Mouse (Mus musculus) heart, postnatal 4 days (tissue): ENCODE data around the gene Ptch1. TPM values are rescaled to one million over a fixed set of nuclear protein-coding genes. Genes with fewer than 3 reads are reported as not detected.

Experiments
- DNase-seq: peaks from one replicate; pipeline ENCODE4 v3.0.0; 2021
- total RNA-seq, 2 experiments: library from RNA; stranded (reverse); gene quantifications; 2 replicates each; pipeline ENCODE4 v1.2.3; 2021

The Ptch1 gene
- total RNA-seq, 2 experiments from 2014 or later: 23.7 to 25.5 TPM

- DNase-seq: no peak
Observed at GRCm38 (mm10) chr13:63530371-63530764, 43.0 kb downstream of the Ptch1 start.

- DNase-seq: no peak
Observed at GRCm38 (mm10) chr13:63529602-63530370, 43.6 kb downstream of the Ptch1 start.

GRCm38 (mm10) chr13:63528852-63529251 is 44.5 kb downstream of the Ptch1 start:
- no peak for DNase-seq

- peak; percentile 14 for DNase-seq
Observed at GRCm38 (mm10) chr13:63528164-63528675, 45.2 kb downstream of the Ptch1 start.

GRCm38 (mm10) chr13:63525571-63526197 is 47.7 kb downstream of the Ptch1 start:
- no peak for DNase-seq

- no peak for DNase-seq
Observed at GRCm38 (mm10) chr13:63524608-63525570, 48.5 kb downstream of the Ptch1 start.

GRCm38 (mm10) chr13:63524061-63524460 is 49.3 kb downstream of the Ptch1 start:
- DNase-seq: no peak

- no peak for DNase-seq
Observed at GRCm38 (mm10) chr13:63522832-63523231, 50.6 kb downstream of the Ptch1 start.

GRCm38 (mm10) chr13:63520110-63520509 is 53.3 kb downstream of the Ptch1 start:
- no peak for DNase-seq

GRCm38 (mm10) chr13:63516535-63516934 is 56.9 kb downstream of the Ptch1 start:
- DNase-seq: no peak

- no peak for DNase-seq
Observed at GRCm38 (mm10) chr13:63515542-63515941, 57.9 kb downstream of the Ptch1 start.

- DNase-seq: no peak
Observed at GRCm38 (mm10) chr13:63514931-63515360, 58.5 kb downstream of the Ptch1 start.

GRCm38 (mm10) chr13:63513374-63514098 is 59.9 kb downstream of the Ptch1 start:
- no peak for DNase-seq

GRCm38 (mm10) chr13:63512411-63512810 is 61.0 kb downstream of the Ptch1 start:
- DNase-seq: no peak

- DNase-seq: no peak
Observed at GRCm38 (mm10) chr13:63507821-63508220, 65.6 kb downstream of the Ptch1 start.

- no peak for DNase-seq
Observed at GRCm38 (mm10) chr13:63507001-63507556, 66.3 kb downstream of the Ptch1 start.

- no peak for DNase-seq
Observed at GRCm38 (mm10) chr13:63506364-63506763, 67.0 kb downstream of the Ptch1 start.

GRCm38 (mm10) chr13:63502391-63502790 is 71.0 kb downstream of the Ptch1 start:
- DNase-seq: no peak

- no peak for DNase-seq
Observed at GRCm38 (mm10) chr13:63499489-63499888, 73.9 kb downstream of the Ptch1 start.

GRCm38 (mm10) chr13:63496646-63497582 is 76.5 kb downstream of the Ptch1 start, which contains the start of gene Fancc:
Fancc (minus strand) TSS chr13:63497278.
- DNase-seq: no peak
